Mouse (Mus musculus) gastrocnemius, adult 2 months (tissue): ENCODE results near the gene C2cd4a. TPM values are rescaled to one million over a fixed set of nuclear protein-coding genes. Genes with fewer than 3 reads are reported as not detected.

Source experiments
- DNase-seq: peaks from one replicate; pipeline ENCODE4 v3.0.0; 2022
- H3K27ac ChIP-seq: fragments of 200-600 bp; 2 replicates; pipeline ENCODE4 v1.8.1; 2022; ENCODE audit warnings: mild to moderate bottlenecking
- H3K4me3 ChIP-seq: fragments of 200-600 bp; 2 replicates; pipeline ENCODE4 v1.8.1; 2022; ENCODE audit warnings: mild to moderate bottlenecking, moderate library complexity
- CTCF ChIP-seq: fragments of 200-600 bp; IDR thresholded peaks from 2 replicates; pipeline ENCODE4 v1.8.1; 2022; ENCODE audit warnings: antibody characterized with exemption, mild to moderate bottlenecking, moderate library complexity
- intact Hi-C: fragments of 180-260 bp; cut with DNase I; formaldehyde crosslinking; loops from one replicate; pipeline ENCODE4 v1.15.1; 2025
- total RNA-seq, 2 experiments: library from RNA; stranded (reverse); gene quantifications; 2 replicates each; pipeline ENCODE4 v1.2.3; 2021

C2cd4a gene
- total RNA-seq, 2 experiments from 2014 or later, result not detected

- peak; percentile 43 for DNase-seq
- Histone ChIP-seq H3K4me3 (no peak overlapping the region), H3K27ac (peak overlapping the region; percentile 46; the same call in 1 of the 2 replicates)
- no peak for TF ChIP-seq CTCF
- intact Hi-C loops, result no loop called here
Observed at GRCm38 (mm10) chr9:67799078-67799819, 32.9 kb downstream of the C2cd4a start.

- H3K4me3 ChIP-seq, result no peak overlapping the region
- intact Hi-C loops, result no loop called here
- no peak overlapping the region for H3K27ac ChIP-seq
- TF ChIP-seq CTCF, result no peak
- no peak for DNase-seq
Observed at GRCm38 (mm10) chr9:67795205-67795675, 36.9 kb downstream of the C2cd4a start.

GRCm38 (mm10) chr9:67794668-67795067, 37.5 kb downstream of the C2cd4a start:
- TF ChIP-seq CTCF, result no peak
- Histone ChIP-seq H3K4me3 (no peak overlapping the region), H3K27ac (no peak overlapping the region)
- no peak for DNase-seq
- intact Hi-C loops, result no loop called here

GRCm38 (mm10) chr9:67794216-67794615, 37.9 kb downstream of the C2cd4a start:
- intact Hi-C loops, result no loop called here
- DNase-seq, result no peak
- H3K27ac ChIP-seq, result no peak overlapping the region
- no peak overlapping the region for H3K4me3 ChIP-seq
- TF ChIP-seq CTCF, result no peak

- TF ChIP-seq CTCF, result no peak
- H3K4me3 ChIP-seq, result no peak overlapping the region
- intact Hi-C loops, result no loop called here
- DNase-seq, result no peak
- H3K27ac ChIP-seq, result no peak overlapping the region
Observed at GRCm38 (mm10) chr9:67793501-67793900, 38.6 kb downstream of the C2cd4a start.

- DNase-seq, result no peak
- H3K27ac ChIP-seq, result no peak overlapping the region
- no peak for TF ChIP-seq CTCF
- intact Hi-C loops, result no loop called here
- H3K4me3 ChIP-seq, result no peak overlapping the region
Observed at GRCm38 (mm10) chr9:67792405-67792804, 39.7 kb downstream of the C2cd4a start.

- intact Hi-C loops, result no loop called here
- Histone ChIP-seq H3K27ac (no peak overlapping the region), H3K4me3 (no peak overlapping the region)
- DNase-seq, result no peak
- no peak for TF ChIP-seq CTCF
Observed at GRCm38 (mm10) chr9:67787671-67788070, 44.5 kb downstream of the C2cd4a start.

- no peak overlapping the region for H3K27ac ChIP-seq
- no peak for DNase-seq
- TF ChIP-seq CTCF, result no peak
- intact Hi-C loops, result no loop called here
- no peak overlapping the region for H3K4me3 ChIP-seq
Observed at GRCm38 (mm10) chr9:67786311-67786710, 45.8 kb downstream of the C2cd4a start.

GRCm38 (mm10) chr9:67783925-67784324, 48.2 kb downstream of the C2cd4a start:
- no peak for DNase-seq
- peak; percentile 64 for TF ChIP-seq CTCF
- Histone ChIP-seq H3K27ac (no peak overlapping the region), H3K4me3 (no peak overlapping the region)
- intact Hi-C loops, result no loop called here

- no peak for DNase-seq
- Histone ChIP-seq H3K4me3 (no peak overlapping the region), H3K27ac (no peak overlapping the region)
- no peak for TF ChIP-seq CTCF
- intact Hi-C loops, result no loop called here
Observed at GRCm38 (mm10) chr9:67783464-67783863, 48.7 kb downstream of the C2cd4a start.

- no peak for DNase-seq
- intact Hi-C loops, result no loop called here
- TF ChIP-seq CTCF, result no peak
Observed at GRCm38 (mm10) chr9:67782786-67783185, 49.3 kb downstream of the C2cd4a start.

More at GRCm38 (mm10) chr9:67782786-67783185, 49.3 kb downstream of the C2cd4a start:
- Histone ChIP-seq H3K27ac (no peak overlapping the region), H3K4me3 (no peak overlapping the region)

Other genes with a start within 250 kb of the C2cd4a start
- not detected for gene C2cd4b, start 72.9 kb downstream of the C2cd4a start, total RNA-seq
- gene Vps13c, start 8.1 kb upstream of the C2cd4a start, total RNA-seq, result 10 to 100 TPM; 26.1 to 32.9 TPM